Mouse (Mus musculus): ENCODE results near the gene Rsbn1. TPM values are rescaled to one million over a fixed set of nuclear protein-coding genes. Genes with fewer than 3 reads are reported as not detected.
A peak's percentile ranks its signal among the peaks of the same experiment; 100 is the strongest.

The Rsbn1 gene
- polyA plus RNA-seq, 1 experiment from 2014 or later = 14.4 TPM

DNA sequence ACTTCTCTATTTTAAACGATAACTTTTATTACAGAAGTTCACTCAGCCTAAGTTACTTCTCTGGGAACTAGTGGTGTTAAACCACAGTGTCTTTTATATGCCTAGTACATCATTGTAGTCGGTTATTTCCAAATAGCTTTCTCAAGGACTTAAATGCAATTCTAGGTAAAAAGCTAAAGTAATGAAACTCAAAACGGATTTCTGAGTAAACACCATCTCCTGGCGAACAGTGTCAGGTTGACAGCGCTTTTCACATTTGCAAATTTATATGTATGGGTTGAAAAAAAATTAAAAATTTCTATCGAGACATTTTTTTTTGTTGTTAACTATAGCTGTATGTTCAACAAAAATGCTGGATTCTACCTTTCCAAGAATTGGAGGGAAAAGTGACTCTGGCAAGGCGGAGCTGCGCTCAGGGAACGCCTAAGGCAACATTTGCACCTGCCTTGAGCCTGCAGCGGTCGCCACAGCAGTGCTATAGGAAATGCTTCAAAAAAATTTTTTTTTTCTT lies 414 bp upstream of the Rsbn1 start:
- no peak for ATAC-seq (ENCODE audit: low FRiP score, low read depth)
- 9% methylated on average over 11 of the region's 11 CpGs for WGBS
- Histone ChIP-seq H3K27ac (peak overlapping the region; percentile 84), H3K4me1 (peaks cover 11% of the 10 kb centered on the region), H3K9ac (peak overlapping the region; percentile 64), H3K36me3 (no peaks in the 10 kb centered on the region), H3K9me3 (no peaks in the 10 kb centered on the region), H3K4me3 (peak overlapping the region; percentile 97), H3K27me3 (no peaks in the 10 kb centered on the region), H3K4me2 (replicated peaks) (peak overlapping the region; percentile 68)

- peak overlapping the region; percentile 93 for H3K27ac ChIP-seq
Observed at GRCm38 (mm10) chr3:103914732-103915508, 1.0 kb downstream of the Rsbn1 start.

DNA sequence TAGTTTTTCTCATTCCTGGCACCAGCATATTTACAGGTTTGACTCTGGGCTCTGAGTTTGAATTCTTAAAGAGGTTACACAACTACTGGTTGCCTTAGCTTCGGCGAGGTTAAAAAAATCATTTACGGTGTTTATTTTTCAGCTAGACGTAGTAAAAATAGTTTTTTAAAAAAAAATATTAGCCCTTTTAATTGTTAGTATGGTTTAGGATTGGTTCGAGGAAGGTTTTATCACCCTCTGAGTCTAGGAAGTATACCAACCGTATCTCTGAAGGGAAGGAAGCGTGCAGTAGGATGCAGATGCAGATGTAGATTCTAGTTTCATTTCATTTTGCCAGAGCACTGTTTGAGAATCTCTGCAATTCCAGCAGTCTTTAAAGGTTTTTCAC lies 1.6 kb downstream of the Rsbn1 start:
- 5% methylated on average over 7 of the region's 7 CpGs for WGBS
- Histone ChIP-seq H3K4me1 (peaks cover 11% of the 10 kb centered on the region), H3K4me2 (replicated peaks) (peak overlapping the region; percentile 70), H3K36me3 (0 out of 2 replicates have a peak, but pooled peaks cover 4% of the 10 kb centered on the region), H3K4me3 (peak overlapping the region; percentile 97), H3K9me3 (no peaks in the 10 kb centered on the region), H3K27me3 (no peaks in the 10 kb centered on the region), H3K9ac (peak overlapping the region; percentile 95), H3K27ac (no peak overlapping the region)
- ATAC-seq (ENCODE audit: low FRiP score, low read depth) = no peak

More at GRCm38 (mm10) chr3:103914732-103915508, 1.0 kb downstream of the Rsbn1 start:
- Histone ChIP-seq H3K36me3 (0 out of 2 replicates have a peak, but pooled peaks cover 2% of the 10 kb centered on the region), H3K4me3 (peak overlapping the region; percentile 97), H3K9ac (peak overlapping the region; percentile 95), H3K4me1 (peaks cover 11% of the 10 kb centered on the region), H3K4me2 (replicated peaks) (peak overlapping the region; percentile 70), H3K9me3 (no peaks in the 10 kb centered on the region), H3K27me3 (no peaks in the 10 kb centered on the region)
- WGBS = under 1% methylated on average over 56 of the region's 60 CpGs
- peak; percentile 61 for ATAC-seq (ENCODE audit: low FRiP score, low read depth)

DNA sequence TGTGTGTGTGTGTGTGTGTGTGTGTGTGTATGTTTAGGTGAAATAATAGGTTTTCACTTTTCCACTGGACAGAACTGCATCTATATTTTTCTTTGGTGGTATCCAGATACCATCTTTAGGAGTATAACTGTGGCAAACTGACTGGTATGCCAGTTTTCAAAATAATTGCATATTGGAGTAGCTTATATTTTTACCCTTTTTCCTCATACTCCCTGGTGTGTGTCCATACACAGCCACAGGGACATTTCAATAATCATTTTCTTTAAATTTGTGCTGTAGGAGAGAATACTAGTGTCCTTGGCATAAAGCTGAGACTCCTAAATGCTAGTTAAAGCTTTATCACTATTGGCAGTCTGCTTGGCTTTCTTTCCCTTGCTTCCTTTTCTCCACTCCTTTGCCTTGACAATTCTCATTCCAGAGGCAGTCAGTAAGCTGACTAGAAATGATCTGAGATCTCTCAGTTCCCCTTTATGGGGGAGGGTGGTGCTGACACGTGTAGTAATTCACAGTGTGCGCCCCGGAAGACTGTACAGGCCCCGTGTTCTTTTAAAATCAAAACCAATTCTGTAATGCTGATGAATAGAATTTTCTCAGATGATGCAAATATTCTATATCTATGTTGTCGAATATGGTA lies 2.4 kb downstream of the Rsbn1 start:
- H3K4me2 ChIP-seq (replicated peaks) = peak overlapping the region; percentile 70
- no peaks in the 10 kb centered on the region for H3K9me3 ChIP-seq
- no peak for ATAC-seq (ENCODE audit: low FRiP score, low read depth)
- no peak overlapping the region for H3K27ac ChIP-seq
- no peaks in the 10 kb centered on the region for H3K27me3 ChIP-seq
- peak overlapping the region; percentile 97 for H3K4me3 ChIP-seq
- H3K36me3 ChIP-seq = 0 out of 2 replicates have a peak, but pooled peaks cover 4% of the 10 kb centered on the region
- peak overlapping the region; percentile 45 for H3K9ac ChIP-seq
- WGBS = 40% methylated on average over 5 of the region's 5 CpGs
- peaks cover 11% of the 10 kb centered on the region for H3K4me1 ChIP-seq

- Histone ChIP-seq H3K9ac (peak overlapping the region; percentile 45; the same call in 1 of the 2 replicates), H3K27me3 (no peaks in the 10 kb centered on the region), H3K4me1 (peaks cover 11% of the 10 kb centered on the region), H3K4me3 (peak overlapping the region; percentile 97), H3K4me2 (replicated peaks) (peak overlapping the region; percentile 70), H3K9me3 (no peaks in the 10 kb centered on the region), H3K27ac (no peak overlapping the region), H3K36me3 (0 out of 2 replicates have a peak, but pooled peaks cover 4% of the 10 kb centered on the region)
- 68% methylated on average over 3 of the region's 3 CpGs for WGBS
- ATAC-seq (ENCODE audit: low FRiP score, low read depth) = no peak
Observed at GRCm38 (mm10) chr3:103916839-103917237, 2.9 kb downstream of the Rsbn1 start.

GRCm38 (mm10) chr3:103920094-103920493 lies 6.2 kb downstream of the Rsbn1 start:
- H3K4me3 ChIP-seq = no peak overlapping the region
- no peaks in the 10 kb centered on the region for H3K9me3 ChIP-seq
- 0 out of 2 replicates have a peak, but pooled peaks cover 4% of the 10 kb centered on the region for H3K36me3 ChIP-seq
- no peaks in the 10 kb centered on the region for H3K27me3 ChIP-seq
- ATAC-seq (ENCODE audit: low FRiP score, low read depth) = no peak
- H3K27ac ChIP-seq = no peak overlapping the region
- no peak overlapping the region for H3K9ac ChIP-seq
- peaks cover 23% of the 10 kb centered on the region for H3K4me1 ChIP-seq
- 97% methylated on average over 1 of the region's 1 CpGs for WGBS
- no peak overlapping the region for H3K4me2 ChIP-seq (replicated peaks)

DNA sequence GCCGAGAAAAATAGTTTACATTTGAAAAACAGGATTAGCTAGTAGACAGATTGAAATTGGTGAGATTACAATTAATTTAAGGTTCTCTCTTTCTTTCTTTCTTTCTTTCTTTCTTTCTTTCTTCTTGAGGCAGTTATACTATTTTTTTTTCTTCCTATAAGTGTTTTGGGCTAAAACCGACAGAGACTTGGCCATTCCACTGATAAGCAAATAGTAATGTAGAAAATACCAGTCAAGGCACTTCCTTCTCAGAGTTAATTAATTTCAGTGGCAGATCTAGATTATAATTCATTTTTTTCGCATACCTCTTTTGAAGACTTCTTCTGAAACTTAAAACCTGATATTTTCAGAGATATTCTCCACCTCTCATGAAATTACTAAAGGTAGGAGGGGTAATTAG lies 11.4 kb downstream of the Rsbn1 start:
- Histone ChIP-seq H3K9me3 (no peaks in the 10 kb centered on the region), H3K27me3 (no peaks in the 10 kb centered on the region), H3K27ac (no peak overlapping the region), H3K36me3 (peaks cover 11% of the 10 kb centered on the region), H3K4me3 (no peak overlapping the region), H3K9ac (no peak overlapping the region), H3K4me2 (replicated peaks) (no peak overlapping the region), H3K4me1 (peaks cover 13% of the 10 kb centered on the region)
- WGBS = 78% methylated on average over 3 of the region's 3 CpGs
- ATAC-seq (ENCODE audit: low FRiP score, low read depth) = no peak

DNA sequence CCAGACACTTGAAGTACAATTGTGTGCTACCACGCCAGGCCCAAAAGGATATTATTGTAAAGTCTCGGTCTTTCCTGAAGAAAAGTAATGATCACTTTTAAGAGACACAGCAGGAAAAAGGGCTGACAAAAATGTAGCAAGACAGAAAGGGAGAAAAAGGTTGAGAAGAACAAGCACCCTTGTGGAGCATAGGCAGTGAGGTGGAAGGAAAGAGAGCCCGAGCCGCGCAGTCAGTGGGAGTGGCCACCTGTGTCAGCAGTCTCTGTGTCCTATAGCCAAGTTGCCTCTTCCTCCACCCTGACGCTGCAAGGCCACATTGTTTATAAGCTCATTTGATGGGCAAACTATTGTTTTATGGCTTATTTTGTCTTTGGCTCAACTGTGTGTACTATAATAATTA lies 13.6 kb downstream of the Rsbn1 start:
- H3K4me1 ChIP-seq = peaks cover 8% of the 10 kb centered on the region
- WGBS = 81% methylated on average over 6 of the region's 6 CpGs
- H3K36me3 ChIP-seq = peaks cover 24% of the 10 kb centered on the region
- no peaks in the 10 kb centered on the region for H3K9me3 ChIP-seq
- no peak overlapping the region for H3K4me3 ChIP-seq
- H3K27me3 ChIP-seq = no peaks in the 10 kb centered on the region
- H3K4me2 ChIP-seq (replicated peaks) = no peak overlapping the region
- H3K9ac ChIP-seq = no peak overlapping the region
- H3K27ac ChIP-seq = no peak overlapping the region
- no peak for ATAC-seq (ENCODE audit: low FRiP score, low read depth)

- WGBS = 84% methylated on average over 1 of the region's 1 CpGs
- ATAC-seq (ENCODE audit: low FRiP score, low read depth) = no peak
Observed at GRCm38 (mm10) chr3:103944794-103945562, 31.1 kb downstream of the Rsbn1 start.

GRCm38 (mm10) chr3:103948666-103949065 lies 34.7 kb downstream of the Rsbn1 start:
- Histone ChIP-seq H3K4me3 (no peak overlapping the region), H3K4me2 (replicated peaks) (no peak overlapping the region), H3K4me1 (no peaks in the 10 kb centered on the region), H3K27me3 (no peaks in the 10 kb centered on the region), H3K9ac (no peak overlapping the region), H3K36me3 (0 out of 2 replicates have a peak, but pooled peaks cover 8% of the 10 kb centered on the region), H3K9me3 (no peaks in the 10 kb centered on the region), H3K27ac (no peak overlapping the region)
- 91% methylated on average over 7 of the region's 7 CpGs for WGBS
- ATAC-seq (ENCODE audit: low FRiP score, low read depth) = no peak

More at GRCm38 (mm10) chr3:103944794-103945562, 31.1 kb downstream of the Rsbn1 start:
- H3K4me3 ChIP-seq = no peak overlapping the region
- 0 out of 2 replicates have a peak, but pooled peaks cover 8% of the 10 kb centered on the region for H3K36me3 ChIP-seq
- no peak overlapping the region for H3K27ac ChIP-seq
- H3K27me3 ChIP-seq = no peaks in the 10 kb centered on the region
- no peaks in the 10 kb centered on the region for H3K4me1 ChIP-seq
- H3K4me2 ChIP-seq (replicated peaks) = no peak overlapping the region
- H3K9ac ChIP-seq = no peak overlapping the region
- H3K9me3 ChIP-seq = no peaks in the 10 kb centered on the region

DNA sequence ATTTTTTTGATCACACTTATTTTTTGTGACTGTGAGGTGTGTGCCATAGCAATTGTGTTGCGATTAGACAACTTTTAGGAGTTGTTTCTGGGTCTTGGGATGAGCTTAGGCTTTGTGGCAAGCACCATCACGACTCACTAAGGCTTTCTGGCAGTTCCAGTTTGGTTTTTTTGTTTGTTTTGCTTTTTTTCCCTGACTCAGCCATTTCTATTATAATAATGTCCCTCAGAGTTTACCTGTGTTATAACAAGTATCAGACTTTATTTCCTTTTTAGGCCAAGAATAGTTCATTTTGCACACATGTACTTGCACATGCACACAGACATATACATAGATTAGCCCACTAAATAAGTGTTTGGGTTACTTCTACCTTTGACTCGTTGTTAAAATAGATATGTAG lies 46.7 kb downstream of the Rsbn1 start:
- Histone ChIP-seq H3K9ac (no peak overlapping the region), H3K4me1 (no peaks in the 10 kb centered on the region), H3K4me2 (replicated peaks) (no peak overlapping the region), H3K27ac (no peak overlapping the region), H3K36me3 (peaks cover 33% of the 10 kb centered on the region), H3K4me3 (no peak overlapping the region), H3K27me3 (no peaks in the 10 kb centered on the region), H3K9me3 (no peaks in the 10 kb centered on the region)
- 89% methylated on average over 3 of the region's 3 CpGs for WGBS
- ATAC-seq (ENCODE audit: low FRiP score, low read depth) = no peak

Data from limb, embryonic 13.5 days (tissue).